Mouse (Mus musculus) hindbrain, embryonic 10.5 days (tissue): ENCODE measurements at regions not wholly inside any gene's neighbourhood (a gene's known extent, or its start where the extent isn't known, plus 50 kb on each side); places are given as distances from the start of the nearest gene placed in this dataset.

ENCODE experiments used
- DNase-seq: peaks from one replicate; pipeline ENCODE4 v3.0.0-alpha.2; 2017; ENCODE audit warnings: low spot score
- H3K27ac ChIP-seq: fragments of 300-500 bp; sonication (generic); 2 replicates; pipeline ENCODE4 v1.5.1; 2016; ENCODE audit warnings: mild to moderate bottlenecking, moderate library complexity
- H3K27me3 ChIP-seq: fragments of 300-500 bp; sonication (generic); 2 replicates; pipeline ENCODE4 v1.6.1; 2016; ENCODE audit warnings: mild to moderate bottlenecking; ENCODE audit not compliant: poor library complexity, insufficient read depth, severe bottlenecking
- H3K36me3 ChIP-seq: fragments of 300-500 bp; sonication (generic); 2 replicates; pipeline ENCODE4 v1.6.1; 2016; ENCODE audit warnings: mild to moderate bottlenecking, moderate library complexity
- H3K4me1 ChIP-seq: fragments of 300-500 bp; sonication (generic); replicated peaks from 2 replicates; pipeline ENCODE4 v1.6.1; 2016; ENCODE audit warnings: mild to moderate bottlenecking
- H3K4me3 ChIP-seq: fragments of 300-500 bp; sonication (generic); 2 replicates; pipeline ENCODE4 v1.5.1; 2016; ENCODE audit warnings: mild to moderate bottlenecking, moderate library complexity
- H3K9me3 ChIP-seq: fragments of 300-500 bp; sonication (generic); 2 replicates; pipeline ENCODE4 v1.6.1; 2016; ENCODE audit warnings: mild to moderate bottlenecking, moderate library complexity
- WGBS: fragments of 180-500 bp; shearing (Covaris S2); methylation state at CpG from one replicate; pipeline ENCODE4 v1.1.7; 2016; 5-methylcytosine and 5-hydroxymethylcytosine counted together

DNA sequence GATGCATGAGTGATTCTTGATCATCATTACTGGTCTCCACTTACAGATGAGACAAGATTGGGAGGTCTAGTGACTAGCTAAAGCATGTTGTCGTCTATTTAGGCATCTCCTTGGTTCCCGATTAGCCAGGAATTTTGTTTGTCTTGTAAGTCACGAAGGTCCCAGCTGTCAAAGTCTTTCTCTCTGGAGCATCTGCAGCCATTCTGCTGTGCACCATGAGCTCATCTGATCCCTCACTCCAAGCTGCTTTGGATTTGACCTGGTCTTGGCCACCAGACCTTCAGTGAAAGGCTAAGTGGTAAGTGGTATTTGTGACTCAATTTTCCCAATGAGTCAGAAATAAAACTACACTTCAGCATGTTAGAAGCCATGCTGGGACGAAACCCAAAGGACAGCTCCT lies 53.3 kb upstream of the Creb5 start:
- no peak for DNase-seq
- H3K9me3 ChIP-seq, result no peaks in the 10 kb centered on the region
- H3K36me3 ChIP-seq, result no peaks in the 10 kb centered on the region
- H3K4me3 ChIP-seq, result no peak overlapping the region
- H3K4me1 ChIP-seq, result peaks cover 7% of the 10 kb centered on the region; the same call in 1 of the 2 replicates
- no peak overlapping the region for H3K27ac ChIP-seq
- H3K27me3 ChIP-seq, result no peaks in the 10 kb centered on the region
- WGBS, result 59% methylated on average over 4 of the region's 4 CpGs

DNA sequence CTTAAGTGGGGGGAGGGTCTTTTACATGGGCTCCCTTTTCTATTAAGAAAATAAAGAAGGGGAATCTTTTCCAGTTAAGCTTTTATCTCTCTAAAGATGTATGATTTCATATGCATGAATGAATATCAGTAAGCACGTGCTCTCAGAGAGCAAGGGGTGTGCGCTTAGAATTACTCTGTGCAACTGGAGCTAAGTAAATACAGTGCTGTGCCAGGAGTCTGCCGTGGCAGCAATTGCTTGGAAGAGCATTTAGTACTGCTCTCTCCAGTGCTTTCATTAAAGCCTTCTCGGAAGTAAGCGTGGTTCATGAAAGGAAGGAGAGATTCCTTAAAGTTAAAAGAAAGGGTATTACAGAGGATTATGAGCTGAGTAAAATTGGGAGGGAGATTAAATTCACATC lies 54.5 kb upstream of the Creb5 start:
- no peak overlapping the region for H3K27ac ChIP-seq
- no peaks in the 10 kb centered on the region for H3K27me3 ChIP-seq
- H3K4me1 ChIP-seq, result peaks cover 7% of the 10 kb centered on the region; the same call in 1 of the 2 replicates
- WGBS, result 79% methylated on average over 5 of the region's 5 CpGs
- H3K36me3 ChIP-seq, result no peaks in the 10 kb centered on the region
- no peaks in the 10 kb centered on the region for H3K9me3 ChIP-seq
- H3K4me3 ChIP-seq, result no peak overlapping the region
- no peak for DNase-seq

DNA sequence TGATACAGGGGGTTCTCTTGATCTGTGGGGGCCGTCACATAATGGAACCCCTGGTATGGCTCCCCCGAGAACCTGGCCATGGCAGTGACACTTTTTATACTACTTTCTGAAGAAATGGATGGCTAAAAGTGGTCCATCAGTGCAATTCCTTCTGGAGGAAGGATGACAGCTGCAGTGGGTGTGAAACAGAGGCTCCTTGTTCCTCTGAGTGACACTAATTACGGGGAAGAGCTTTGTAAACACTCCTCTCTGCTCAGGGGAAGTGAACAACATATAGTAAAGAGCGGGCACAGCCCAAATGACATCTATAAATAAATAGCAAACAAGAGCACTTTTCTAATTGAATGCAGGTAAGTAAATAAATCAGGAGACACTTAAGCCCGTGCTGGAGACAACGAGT lies 57.7 kb upstream of the Creb5 start:
- H3K4me3 ChIP-seq, result no peak overlapping the region
- WGBS, result 64% methylated on average over 6 of the region's 6 CpGs
- no peaks in the 10 kb centered on the region for H3K9me3 ChIP-seq
- H3K27me3 ChIP-seq, result no peaks in the 10 kb centered on the region
- peaks cover 7% of the 10 kb centered on the region; the same call in 1 of the 2 replicates for H3K4me1 ChIP-seq
- DNase-seq, result no peak
- no peak overlapping the region for H3K27ac ChIP-seq
- no peaks in the 10 kb centered on the region for H3K36me3 ChIP-seq

DNA sequence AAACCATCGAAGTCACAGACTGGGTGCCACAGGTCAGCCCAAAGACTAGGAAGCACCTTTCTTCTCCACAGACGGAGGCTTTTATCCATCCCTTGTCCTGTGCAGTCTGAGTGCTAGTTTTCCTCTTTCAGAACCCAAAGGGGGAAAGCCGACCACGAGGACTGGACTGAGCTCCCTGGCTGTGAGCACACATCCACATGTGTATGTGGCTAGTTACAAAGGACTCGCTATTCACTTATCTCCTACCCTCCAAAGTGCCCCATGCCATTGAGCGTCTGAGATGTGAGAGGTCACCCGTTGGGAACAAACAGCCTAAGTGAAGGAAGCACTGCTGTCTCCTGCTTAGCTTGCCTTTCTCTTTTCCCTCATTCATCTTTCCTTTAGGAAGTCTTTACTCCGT lies 65.0 kb upstream of the Creb5 start:
- no peak overlapping the region for H3K4me3 ChIP-seq
- peaks cover 17% of the 10 kb centered on the region for H3K4me1 ChIP-seq
- no peak for DNase-seq
- H3K9me3 ChIP-seq, result no peaks in the 10 kb centered on the region
- WGBS, result 72% methylated on average over 8 of the region's 8 CpGs
- H3K27me3 ChIP-seq, result peaks cover 2% of the 10 kb centered on the region; the same call in 1 of the 2 replicates
- H3K36me3 ChIP-seq, result no peaks in the 10 kb centered on the region
- H3K27ac ChIP-seq, result peak overlapping the region; percentile 45; the same call in 1 of the 2 replicates

DNA sequence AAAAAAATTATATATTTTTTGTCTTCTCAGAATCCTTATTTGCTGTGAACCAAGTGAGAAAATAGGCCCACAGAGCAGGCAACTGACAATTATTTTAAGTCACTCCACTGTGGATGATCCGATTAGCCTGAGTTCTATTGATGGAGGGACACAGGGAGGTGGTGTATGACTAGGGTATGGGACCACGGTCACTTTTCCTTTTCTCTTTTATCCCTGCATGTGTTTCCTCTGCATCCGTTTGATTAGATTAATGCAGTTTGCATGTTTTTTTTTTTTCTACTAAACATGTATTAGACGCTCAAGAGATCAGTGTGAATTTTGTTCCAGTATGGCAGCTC lies 65.4 kb upstream of the Creb5 start:
- Histone ChIP-seq H3K9me3 (no peaks in the 10 kb centered on the region), H3K27me3 (peaks cover 2% of the 10 kb centered on the region; the same call in 1 of the 2 replicates), H3K36me3 (no peaks in the 10 kb centered on the region), H3K4me1 (peaks cover 17% of the 10 kb centered on the region), H3K4me3 (no peak overlapping the region), H3K27ac (peak overlapping the region; percentile 45; the same call in 1 of the 2 replicates)
- DNase-seq, result no peak
- WGBS, result 53% methylated on average over 4 of the region's 4 CpGs

DNA sequence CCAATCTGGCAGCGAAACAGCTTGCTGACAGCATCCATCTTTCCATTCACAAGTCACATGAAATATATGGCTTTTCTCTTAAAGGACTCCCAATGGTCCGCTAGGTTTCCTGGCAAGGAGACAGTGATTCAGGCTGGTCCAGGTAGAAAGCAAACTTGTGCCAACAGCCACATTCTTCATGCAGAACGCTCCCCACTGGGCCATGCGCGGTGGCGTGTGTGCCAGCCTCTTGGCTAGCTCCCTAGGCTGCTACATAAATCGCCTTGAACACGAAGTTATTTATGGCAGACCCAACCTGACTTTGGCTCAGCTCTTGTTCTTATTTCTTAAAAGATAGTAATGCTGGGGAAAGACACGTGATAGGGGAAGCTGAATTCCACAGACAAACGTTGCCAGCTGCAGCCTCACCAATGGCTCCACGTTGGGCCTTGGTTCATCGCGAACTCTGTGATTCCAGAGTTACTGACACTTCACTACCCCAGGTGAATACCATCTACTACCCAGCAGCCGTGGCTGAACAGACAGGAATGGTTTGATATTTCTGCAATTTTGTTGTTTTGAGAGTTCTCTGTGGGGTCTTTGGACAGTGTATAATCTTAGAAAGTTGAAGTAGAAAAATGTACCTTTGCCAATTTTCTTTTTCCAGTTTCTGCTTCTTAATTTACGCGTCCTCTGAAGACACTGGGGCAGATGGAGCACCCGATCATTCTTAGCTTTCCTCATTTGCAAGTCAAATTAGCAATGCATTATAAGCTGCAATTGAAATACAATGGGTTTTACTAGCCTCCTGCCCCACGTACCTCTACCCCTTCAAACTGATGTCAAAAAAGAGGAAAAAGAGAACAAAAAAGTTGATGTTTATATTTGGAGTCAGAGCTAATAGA lies 66.0 kb upstream of the Creb5 start:
- Histone ChIP-seq H3K9me3 (no peaks in the 10 kb centered on the region), H3K4me3 (no peak overlapping the region), H3K27me3 (peaks cover 2% of the 10 kb centered on the region; the same call in 1 of the 2 replicates), H3K4me1 (peaks cover 17% of the 10 kb centered on the region), H3K36me3 (no peaks in the 10 kb centered on the region), H3K27ac (peak overlapping the region; percentile 40; the same call in 1 of the 2 replicates)
- no peak for DNase-seq
- 75% methylated on average over 18 of the region's 18 CpGs for WGBS

DNA sequence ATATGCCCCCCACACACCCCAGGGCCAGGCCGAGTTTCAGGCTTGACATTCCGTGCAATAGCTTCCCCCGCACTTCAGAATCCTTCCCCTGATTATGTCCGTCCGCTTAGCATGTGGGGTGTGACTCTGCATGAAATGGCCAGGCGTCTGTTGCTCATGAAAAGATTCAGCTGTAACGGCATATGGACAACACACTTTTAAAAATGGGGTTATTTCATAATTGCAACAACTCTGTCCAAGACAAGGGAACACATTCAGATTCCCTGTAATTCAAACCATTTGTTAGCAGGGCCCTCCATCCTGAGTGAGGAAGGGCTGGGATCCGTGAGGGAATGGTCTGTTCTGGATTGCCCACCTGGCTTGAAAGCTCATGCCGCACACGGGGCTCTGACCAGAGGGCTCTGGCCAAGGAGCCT lies 68.2 kb upstream of the Creb5 start:
- no peaks in the 10 kb centered on the region; the same call in 1 of the 2 replicates for H3K27me3 ChIP-seq
- H3K27ac ChIP-seq, result peak overlapping the region; percentile 45; the same call in 1 of the 2 replicates
- H3K4me1 ChIP-seq, result peaks cover 17% of the 10 kb centered on the region
- H3K9me3 ChIP-seq, result no peaks in the 10 kb centered on the region
- H3K4me3 ChIP-seq, result no peak overlapping the region
- H3K36me3 ChIP-seq, result no peaks in the 10 kb centered on the region
- WGBS, result 76% methylated on average over 10 of the region's 10 CpGs
- DNase-seq, result no peak

DNA sequence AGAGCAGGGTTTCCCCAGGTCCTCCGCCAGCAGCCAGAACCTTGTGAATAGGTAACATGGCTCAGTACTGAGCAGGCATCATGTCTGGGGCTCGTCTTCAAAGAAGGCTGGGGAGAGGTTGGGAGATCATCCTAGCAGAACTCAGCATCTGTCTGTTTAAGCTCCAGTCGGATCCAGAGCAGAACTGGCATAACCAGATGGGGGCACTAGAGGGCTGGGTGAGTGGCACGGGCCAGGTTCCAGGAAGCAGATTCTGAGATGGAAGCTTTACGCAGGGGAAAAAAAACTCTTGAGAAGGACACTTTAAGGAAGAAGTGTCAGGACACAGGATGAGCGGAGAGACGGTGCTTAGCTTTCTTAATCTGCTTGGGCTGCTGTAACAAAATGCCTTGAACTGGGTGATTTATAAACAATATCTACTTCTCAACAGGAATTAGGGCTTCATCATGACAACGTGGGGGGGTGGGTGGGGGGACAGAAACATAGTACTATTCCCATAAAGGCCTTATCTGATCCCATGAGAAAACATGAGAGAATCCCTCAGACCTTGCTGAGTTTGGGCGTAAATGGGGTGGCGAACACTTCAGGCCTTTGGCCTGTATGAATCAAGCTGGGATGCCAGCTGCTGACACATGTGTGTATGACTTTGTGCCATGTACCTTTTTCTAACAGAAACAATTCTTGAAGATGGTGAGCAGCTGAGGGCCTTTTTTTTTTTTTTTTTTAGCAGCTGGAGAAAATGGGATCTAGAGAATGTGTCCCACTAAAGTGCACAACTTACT lies 69.6 kb upstream of the Creb5 start:
- WGBS, result 58% methylated on average over 10 of the region's 10 CpGs

DNA sequence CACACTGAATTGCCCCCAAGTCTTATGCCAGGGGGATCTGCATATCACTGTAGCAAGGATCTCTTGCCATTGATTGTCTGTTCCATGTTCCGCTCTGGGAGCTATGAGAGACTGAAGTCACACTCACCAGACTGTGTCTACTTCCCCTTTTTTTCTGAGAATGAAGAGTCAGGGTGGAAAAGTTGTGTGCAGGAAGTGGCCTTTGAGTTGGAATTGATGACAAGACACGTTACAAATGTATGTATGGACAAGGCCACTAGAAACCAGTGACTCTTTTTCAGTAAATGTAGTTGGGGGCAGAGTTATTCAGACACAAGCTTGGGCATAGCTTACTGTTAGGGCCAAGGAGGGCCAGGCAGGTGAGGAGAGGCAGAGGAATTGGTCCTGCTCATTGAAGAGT lies 70.4 kb upstream of the Creb5 start:
- Histone ChIP-seq H3K27ac (no peak overlapping the region), H3K4me3 (no peak overlapping the region), H3K27me3 (no peaks in the 10 kb centered on the region), H3K9me3 (no peaks in the 10 kb centered on the region), H3K4me1 (peaks cover 11% of the 10 kb centered on the region), H3K36me3 (no peaks in the 10 kb centered on the region)
- DNase-seq, result no peak
- WGBS, result 85% methylated on average over 2 of the region's 2 CpGs

More for the DNA sequence above, 69.6 kb upstream of the Creb5 start:
- H3K36me3 ChIP-seq, result no peaks in the 10 kb centered on the region
- H3K27ac ChIP-seq, result no peak overlapping the region
- DNase-seq, result peak; percentile 64
- no peaks in the 10 kb centered on the region for H3K9me3 ChIP-seq
- peaks cover 17% of the 10 kb centered on the region for H3K4me1 ChIP-seq
- H3K4me3 ChIP-seq, result no peak overlapping the region
- no peaks in the 10 kb centered on the region for H3K27me3 ChIP-seq

DNA sequence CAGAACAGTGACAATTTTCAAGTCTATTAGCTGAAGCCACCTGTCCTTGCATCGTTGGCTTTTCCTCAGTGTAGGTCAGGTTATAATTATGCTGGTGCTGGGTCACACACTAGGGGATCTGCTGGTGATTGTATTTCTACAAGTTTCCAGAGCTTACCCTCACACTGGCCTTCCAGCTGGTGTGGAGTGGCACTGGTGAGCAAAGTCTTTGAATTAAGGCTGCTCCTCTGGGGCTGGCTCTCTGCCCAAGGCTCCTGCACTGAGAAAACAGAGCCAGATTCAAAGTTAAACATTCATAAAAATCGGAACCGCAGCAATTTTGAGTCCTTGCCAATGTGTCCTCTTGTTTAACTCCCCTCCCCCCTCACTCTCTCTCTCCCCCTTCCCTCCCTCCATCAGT lies 75.7 kb upstream of the Creb5 start:
- Histone ChIP-seq H3K27ac (no peak overlapping the region), H3K4me3 (no peak overlapping the region), H3K9me3 (no peaks in the 10 kb centered on the region), H3K4me1 (no peaks in the 10 kb centered on the region; the same call in 1 of the 2 replicates), H3K36me3 (no peaks in the 10 kb centered on the region), H3K27me3 (no peaks in the 10 kb centered on the region)
- 69% methylated on average over 3 of the region's 3 CpGs for WGBS
- DNase-seq, result no peak

DNA sequence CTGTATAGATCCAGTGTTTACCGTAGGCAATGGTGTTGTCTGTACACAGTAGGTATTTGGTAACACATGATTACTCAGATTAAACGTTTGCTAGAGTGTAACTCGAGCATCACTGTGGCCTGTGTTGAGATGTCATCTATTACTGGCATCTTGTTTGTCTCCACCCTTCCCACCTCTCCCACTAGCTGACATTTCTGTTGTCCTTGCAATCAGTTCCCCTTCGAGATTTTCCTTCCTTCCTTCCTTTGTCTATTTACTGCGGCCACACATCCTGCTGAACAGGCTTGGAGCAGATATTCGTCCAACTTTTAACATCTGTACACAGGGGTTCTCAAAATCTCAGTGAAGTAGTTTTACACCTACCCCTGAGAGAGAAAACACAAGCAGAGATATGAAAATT lies 77.7 kb upstream of the Creb5 start:
- Histone ChIP-seq H3K4me1 (no peaks in the 10 kb centered on the region; the same call in 1 of the 2 replicates), H3K36me3 (no peaks in the 10 kb centered on the region), H3K4me3 (no peak overlapping the region), H3K9me3 (no peaks in the 10 kb centered on the region), H3K27ac (no peak overlapping the region), H3K27me3 (no peaks in the 10 kb centered on the region)
- WGBS, result 74% methylated on average over 6 of the region's 6 CpGs
- no peak for DNase-seq

DNA sequence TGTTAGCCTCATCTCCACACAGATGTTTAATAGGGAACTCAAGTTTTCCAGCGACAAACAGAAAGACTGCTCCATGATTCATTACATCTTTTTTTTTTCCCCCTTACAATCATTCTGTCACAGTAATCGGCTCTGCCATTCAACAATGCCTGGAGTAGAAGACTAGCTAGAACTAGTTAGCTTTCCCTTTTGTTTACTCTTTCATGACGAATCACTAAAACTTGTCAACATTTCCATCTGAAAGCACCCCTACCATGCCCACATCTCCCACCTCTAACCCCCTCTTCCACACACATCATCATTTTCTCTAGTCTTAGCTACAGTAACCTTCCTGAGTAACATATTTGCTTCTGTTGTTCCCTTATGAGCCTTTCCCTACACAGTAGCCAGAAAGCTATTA lies 78.6 kb upstream of the Creb5 start:
- DNase-seq, result no peak
- no peaks in the 10 kb centered on the region for H3K36me3 ChIP-seq
- H3K27me3 ChIP-seq, result no peaks in the 10 kb centered on the region
- no peaks in the 10 kb centered on the region; the same call in 1 of the 2 replicates for H3K4me1 ChIP-seq
- 49% methylated on average over 3 of the region's 3 CpGs for WGBS
- H3K4me3 ChIP-seq, result no peak overlapping the region
- H3K27ac ChIP-seq, result no peak overlapping the region
- H3K9me3 ChIP-seq, result no peaks in the 10 kb centered on the region

DNA sequence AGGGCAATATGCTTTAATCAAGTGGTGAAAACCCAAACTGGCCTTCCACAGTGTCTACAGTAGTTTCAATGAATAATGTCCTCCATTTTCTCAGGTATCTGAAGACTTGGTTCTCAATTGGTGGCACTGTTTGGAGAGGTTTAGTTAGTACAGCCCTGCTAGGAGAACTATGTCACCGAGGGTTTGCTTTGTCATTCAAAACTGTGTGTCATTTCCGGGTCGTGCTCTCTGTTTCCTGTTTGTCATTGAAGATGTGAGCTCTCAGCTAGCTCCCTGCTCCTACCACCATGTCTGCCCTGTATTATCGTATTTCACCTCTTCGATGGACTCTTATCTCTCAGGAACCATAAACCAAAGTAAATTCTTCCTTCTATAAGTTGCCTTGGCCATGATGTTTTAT lies 79.3 kb upstream of the Creb5 start:
- no peaks in the 10 kb centered on the region for H3K27me3 ChIP-seq
- 75% methylated on average over 5 of the region's 5 CpGs for WGBS
- H3K36me3 ChIP-seq, result no peaks in the 10 kb centered on the region
- H3K4me3 ChIP-seq, result no peak overlapping the region
- no peaks in the 10 kb centered on the region for H3K9me3 ChIP-seq
- no peaks in the 10 kb centered on the region; the same call in 1 of the 2 replicates for H3K4me1 ChIP-seq
- no peak overlapping the region for H3K27ac ChIP-seq
- DNase-seq, result no peak
